Mouse (Mus musculus) frontal cortex, adult (tissue): ENCODE measurements at regions not wholly inside any gene's neighbourhood (a gene's known extent, or its start where the extent isn't known, plus 50 kb on each side); places are given as distances from the start of the nearest gene placed in this dataset.
"Not testable (repeated sequence)": the region's sequence is repeated elsewhere in the genome, so short reads cannot be mapped to it uniquely, and the experiment has no call there.

ENCODE experiments used
- ATAC-seq: cut with Nextera tagmentation; 2 replicates; pipeline ENCODE4 v1.9.2; 2017; ENCODE audit warnings: mild to moderate bottlenecking, moderate library complexity, mixed read lengths; ENCODE audit not compliant: low TSS enrichment

DNA sequence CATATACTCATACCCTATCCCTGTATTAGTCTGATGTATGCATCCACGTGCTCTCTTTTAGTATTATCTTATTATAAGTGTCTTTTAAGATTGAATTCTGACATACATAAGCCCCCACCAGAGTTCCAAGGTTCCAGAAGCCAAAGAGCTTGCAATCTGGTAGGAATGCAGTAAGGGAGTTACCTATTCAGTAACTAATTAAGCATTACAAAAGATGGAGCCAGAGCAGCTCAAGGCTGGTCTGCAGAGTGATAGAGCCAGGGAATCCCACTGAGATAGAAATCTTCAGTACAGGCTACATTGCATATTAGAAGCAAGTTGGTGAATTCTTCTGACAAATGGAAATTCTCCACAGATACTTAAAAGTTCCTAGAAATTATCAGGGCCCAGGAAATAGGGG is 790.7 kb downstream of the Prdm13 start:
- ATAC-seq, result not testable (repeated sequence)

DNA sequence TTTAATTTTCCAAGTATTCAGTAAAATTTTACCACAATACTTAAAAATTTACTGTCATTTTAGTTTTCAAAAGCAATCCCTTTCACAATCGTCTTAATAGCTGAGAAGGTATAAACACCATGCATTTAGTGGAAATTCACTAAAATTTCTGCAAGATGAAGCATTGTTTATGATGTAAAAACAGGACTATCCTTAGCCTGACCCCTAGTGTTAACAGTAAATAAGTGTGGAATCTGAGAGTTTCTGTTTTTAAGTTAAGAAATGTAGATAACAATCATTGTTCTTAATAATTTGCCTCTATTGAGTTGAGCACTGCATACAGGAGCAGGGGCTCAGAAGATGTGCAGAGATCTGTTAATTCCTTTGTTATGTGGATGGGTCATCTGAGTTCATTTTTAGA is 791.9 kb downstream of the Prdm13 start:
- ATAC-seq, result no peak; the same call in 1 of the 2 replicates

DNA sequence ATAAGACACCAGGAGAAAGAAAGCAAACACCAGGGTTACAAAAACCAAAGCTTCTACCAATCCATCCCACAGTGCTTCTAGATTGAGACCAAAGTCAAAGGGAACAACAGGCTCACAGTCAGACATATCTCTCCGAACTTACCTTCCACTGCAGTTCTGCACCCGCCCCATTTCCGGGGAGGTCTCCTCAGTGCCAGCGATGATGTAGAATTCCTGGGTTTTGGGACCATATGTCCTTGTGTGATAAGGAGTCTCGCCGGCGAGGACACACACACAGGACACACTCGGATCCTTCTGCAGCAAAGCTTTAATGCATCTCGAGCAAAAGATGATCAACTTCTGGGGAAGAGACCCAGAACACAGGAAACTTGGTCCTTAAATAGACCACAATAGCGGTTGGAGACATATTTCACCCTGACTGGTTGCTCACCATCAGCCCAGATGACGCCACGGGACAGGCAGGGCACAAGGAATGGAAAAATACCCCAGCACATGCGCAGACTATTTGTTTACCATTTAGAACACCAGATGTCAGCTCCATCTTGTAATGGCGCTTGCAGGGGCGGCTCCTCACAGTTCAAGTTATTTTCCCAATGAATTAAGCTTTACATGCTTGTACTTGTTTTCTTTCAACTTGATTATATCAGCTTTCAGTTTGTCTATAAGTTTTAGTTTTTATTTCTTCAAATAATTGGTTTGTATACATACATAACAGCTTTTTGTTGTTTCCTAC is 824.9 kb downstream of the Prdm13 start:
- ATAC-seq, result no peak

DNA sequence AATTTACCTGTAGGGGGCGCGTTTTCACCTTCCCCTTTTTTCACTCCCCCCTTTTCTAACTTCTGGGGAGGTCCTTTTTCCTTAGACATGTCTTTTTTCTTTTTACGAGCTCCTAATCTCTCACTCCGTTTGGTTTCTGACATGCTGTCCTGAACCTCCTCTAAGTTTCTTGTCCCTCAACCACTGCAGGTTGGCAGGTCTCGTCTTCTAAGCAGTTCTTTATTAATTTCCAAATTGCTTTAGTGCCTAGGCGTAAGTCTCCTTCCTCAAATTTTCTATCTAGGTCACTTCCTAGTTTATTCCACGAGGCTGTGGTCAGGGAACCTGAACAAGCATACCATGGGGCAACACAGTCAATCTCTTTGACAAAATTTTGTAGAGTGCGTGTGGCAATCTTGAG is 825.7 kb downstream of the Prdm13 start:
- not testable (repeated sequence) for ATAC-seq

DNA sequence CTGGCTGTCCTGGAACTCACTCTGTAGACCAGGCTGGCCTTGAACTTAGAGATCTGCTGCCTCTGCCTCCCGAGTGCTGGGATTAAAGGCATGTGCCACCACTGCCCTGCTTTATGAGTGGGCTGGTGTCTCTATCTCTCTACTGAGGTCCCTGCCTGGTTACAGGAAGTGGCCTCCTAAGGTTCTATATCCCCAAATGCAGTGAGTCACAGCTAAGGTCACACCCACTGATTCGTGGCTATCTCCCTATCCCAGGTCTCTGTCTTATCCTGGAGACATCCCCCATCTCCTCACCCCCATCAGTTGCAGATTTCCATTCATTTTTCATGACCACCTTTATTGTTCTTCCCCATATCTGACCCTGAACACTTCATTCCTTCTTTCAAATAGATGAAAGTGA is 837.3 kb downstream of the Prdm13 start:
- ATAC-seq, result no peak

DNA sequence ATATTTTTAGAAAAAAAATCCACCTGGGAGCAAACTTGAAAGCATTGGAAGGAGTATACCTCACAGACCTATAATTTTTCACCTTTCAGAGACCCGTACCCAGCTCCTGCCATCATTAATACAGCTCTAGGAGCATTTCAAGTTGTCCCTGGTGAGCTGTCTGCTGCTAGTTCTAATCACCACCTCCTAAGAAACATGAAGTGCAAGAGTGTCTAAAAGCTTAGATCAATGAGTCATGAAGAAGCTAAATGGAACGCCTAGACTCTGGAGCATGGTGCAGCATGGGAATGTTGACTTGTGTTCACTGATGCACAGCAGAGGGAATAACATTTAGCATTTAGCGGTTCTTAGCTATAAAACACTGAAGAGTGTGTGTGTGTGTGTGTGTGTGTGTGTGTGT is 841.2 kb downstream of the Prdm13 start:
- peak; percentile 23; the same call in 1 of the 2 replicates for ATAC-seq
